Mouse (Mus musculus) midbrain, postnatal 0 days (tissue): ENCODE measurements around the gene Gm17655. TPM values are rescaled to one million over a fixed set of nuclear protein-coding genes. Genes with fewer than 3 reads are reported as not detected.
"Not testable (repeated sequence)": the region's sequence is repeated elsewhere in the genome, so short reads cannot be mapped to it uniquely, and the experiment has no call there.

Source experiments
- ATAC-seq: fragments of 200-750 bp; cut with Nextera tagmentation; 2 replicates; pipeline ENCODE4 v1.8.0; 2017; ENCODE audit warnings: moderate number of reproducible peaks, mild to moderate bottlenecking, moderate TSS enrichment, moderate library complexity; ENCODE audit not compliant: low FRiP score
- DNase-seq: peaks from one replicate; pipeline ENCODE4 v3.0.0-alpha.2; 2015; ENCODE audit warnings: low spot score
- H3K27ac ChIP-seq: fragments of 300-500 bp; sonication (generic); 2 replicates; pipeline ENCODE4 v1.5.1; 2014; ENCODE audit warnings: low read depth, mild to moderate bottlenecking, low read length, mixed read lengths
- H3K27me3 ChIP-seq: fragments of 300-500 bp; sonication (generic); 2 replicates; pipeline ENCODE4 v1.6.1; 2014; ENCODE audit warnings: low read length, control low read depth, mixed read lengths; ENCODE audit not compliant: insufficient read depth
- H3K36me3 ChIP-seq: fragments of 300-500 bp; sonication (generic); 2 replicates; pipeline ENCODE4 v1.6.1; 2014; ENCODE audit warnings: low read length, control low read depth, mixed read lengths; ENCODE audit not compliant: insufficient read depth
- H3K4me1 ChIP-seq: fragments of 300-500 bp; sonication (generic); 2 replicates; pipeline ENCODE4 v1.6.1; 2014; ENCODE audit warnings: mild to moderate bottlenecking, control low read depth, antibody characterized with exemption, low read length, mixed read lengths; ENCODE audit not compliant: insufficient read depth
- H3K4me2 ChIP-seq: fragments of 300-500 bp; sonication (generic); 2 replicates; pipeline ENCODE4 v1.6.1; 2014; ENCODE audit warnings: low read depth, mild to moderate bottlenecking, low read length, mixed read lengths; ENCODE audit not compliant: poor library complexity, severe bottlenecking
- H3K4me3 ChIP-seq: fragments of 300-500 bp; sonication (generic); 2 replicates; pipeline ENCODE4 v1.5.1; 2014; ENCODE audit warnings: low read depth, mild to moderate bottlenecking, low read length, moderate library complexity
- H3K9ac ChIP-seq: fragments of 300-500 bp; sonication (generic); replicated peaks from 2 replicates; pipeline ENCODE4 v1.6.1; 2014; ENCODE audit warnings: mild to moderate bottlenecking, low read length, moderate library complexity, mixed read lengths; ENCODE audit not compliant: poor library complexity, severe bottlenecking
- H3K9me3 ChIP-seq: fragments of 300-500 bp; sonication (generic); 2 replicates; pipeline ENCODE4 v1.6.1; 2016; ENCODE audit warnings: low read length, control low read depth
- CTCF ChIP-seq: IDR thresholded peaks from 2 replicates; pipeline ENCODE4 v1.5.1; 2016; ENCODE audit warnings: antibody characterized with exemption, mild to moderate bottlenecking
- WGBS: fragments of 180-500 bp; shearing (Covaris S2); extraction: QIAGEN DNeasy Blood & Tissue Kit; methylation state at CpG from one replicate; pipeline ENCODE4 v1.1.7; 2014; 5-methylcytosine and 5-hydroxymethylcytosine counted together
- polyA plus RNA-seq: library from polyadenylated mRNA; unstranded; fragments of >200 nt; fragmentation: Nextera tagmentation; extraction: Ambion mirVana; gene quantifications from 2 replicates; pipeline ENCODE4 v1.2.1, GENCODE M21; 2015
- total RNA-seq: library from RNA; depleted of rRNA; stranded (reverse); fragments of >200 nt; gene quantifications from 2 replicates; pipeline ENCODE4 v1.2.3, GENCODE M21; 2014; rRNA removed

The Gm17655 gene
- not detected in 2 replicates for total RNA-seq
- 2.7 and 2.8 TPM in 2 replicates for polyA plus RNA-seq

GRCm38 (mm10) chr5:110072413-110072812, at the start of gene Gm17655:
Gm17655 (minus strand) TSS chr5:110072513.
- H3K4me2 ChIP-seq, H3K4me3 ChIP-seq, H3K27ac ChIP-seq, H3K36me3 ChIP-seq, DNase-seq, H3K4me1 ChIP-seq, ATAC-seq, H3K9ac ChIP-seq, H3K27me3 ChIP-seq: not testable (repeated sequence)
- H3K9me3 ChIP-seq, result peaks cover 27% of the 10 kb centered on the region
- 94% methylated on average over 2 of the region's 2 CpGs for WGBS

GRCm38 (mm10) chr5:110109991-110110441, 37.7 kb upstream of the Gm17655 start, which contains the start of gene Zfp605:
Zfp605 (plus strand) TSS chr5:110110092.
- H3K27ac ChIP-seq, result peak within 1 kb of the TSS; percentile 77
- H3K9me3 ChIP-seq, result no peaks in the 10 kb centered on the region
- H3K4me1 ChIP-seq, result peaks cover 11% of the 10 kb centered on the region; the same call in 1 of the 2 replicates
- no peak for TF ChIP-seq CTCF
- H3K36me3 ChIP-seq, result peaks cover 22% of the 10 kb centered on the region
- ATAC-seq (peak; percentile 68), DNase-seq (peak; percentile 94)
- peak within 1 kb of the TSS; percentile 77 for H3K9ac ChIP-seq
- whole genome bisulfite sequencing, result under 1% methylated on average over 12 of the region's 12 CpGs
- H3K4me3 ChIP-seq, result peak within 1 kb of the TSS; percentile 60
- no peaks in the 10 kb centered on the region for H3K27me3 ChIP-seq
- H3K4me2 ChIP-seq, result peak within 1 kb of the TSS; percentile 62

DNA sequence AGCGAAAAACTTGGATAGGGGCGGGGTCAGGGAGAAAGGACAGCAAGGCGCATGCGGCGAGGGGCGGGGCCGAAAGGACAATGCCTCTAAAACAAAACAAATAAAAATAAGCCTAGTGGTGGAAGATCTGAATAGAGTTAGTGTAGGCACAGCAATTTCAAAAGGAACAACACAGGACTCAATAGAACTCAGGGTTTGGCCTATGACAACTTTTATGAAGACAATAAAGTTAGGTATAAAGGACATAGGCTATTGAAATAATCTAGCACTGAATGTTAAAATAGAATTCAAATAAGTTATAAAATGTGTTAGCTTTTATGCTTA, 36.0 kb upstream of the Gm17655 start:
- TF ChIP-seq CTCF, result peak; percentile 46
- H3K36me3 ChIP-seq, result peaks cover 36% of the 10 kb centered on the region

DNA sequence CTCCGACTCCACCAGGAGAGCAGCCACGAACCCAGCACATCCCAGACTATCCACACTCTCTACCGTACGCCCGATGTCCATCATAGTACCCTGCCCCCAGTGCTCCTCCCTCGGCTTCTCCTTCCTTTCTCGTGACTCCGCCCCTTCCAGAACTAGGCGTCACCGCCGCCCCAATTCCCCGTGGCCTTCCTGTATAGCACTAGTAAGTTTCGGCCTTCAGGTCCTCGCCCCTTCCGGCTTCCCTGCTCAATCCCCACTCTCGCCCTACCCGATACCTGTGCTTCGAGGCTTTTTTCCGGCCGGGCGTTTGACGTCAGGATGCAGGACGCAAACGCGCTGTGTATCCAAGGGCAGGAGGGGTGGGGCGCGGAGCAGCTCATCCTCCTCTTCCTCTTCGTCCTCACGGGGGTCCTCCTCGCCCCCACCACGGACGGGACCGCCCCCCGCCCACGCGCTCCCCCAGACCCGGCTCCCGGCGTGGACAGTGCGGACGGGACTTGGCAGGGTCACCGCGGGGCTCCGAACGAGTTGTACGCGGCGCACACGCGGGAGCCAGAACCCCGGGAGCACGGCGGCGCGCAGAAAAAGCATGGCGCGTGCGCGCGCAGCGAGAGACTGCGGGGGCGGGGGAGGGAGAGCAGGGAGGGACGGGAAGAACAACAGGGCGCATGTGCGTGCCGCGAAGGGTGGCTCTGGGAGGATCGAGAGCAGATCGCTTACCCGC, 35.4 kb upstream of the Gm17655 start, which contains the start of gene Gtpbp6:
Gene Gtpbp6 (minus strand): TSS at position 617 of the 724 bp plus-strand sequence.
- DNase-seq (peak; percentile 97), ATAC-seq (peak; percentile 84)
- Histone ChIP-seq H3K4me1 (peaks cover 11% of the 10 kb centered on the region; the same call in 1 of the 2 replicates), H3K4me3 (peak within 1 kb of the TSS; percentile 57), H3K27me3 (no peaks in the 10 kb centered on the region), H3K27ac (peak within 1 kb of the TSS; percentile 93), H3K9ac (peak within 1 kb of the TSS; percentile 77), H3K4me2 (peak within 1 kb of the TSS; percentile 87), H3K9me3 (no peaks in the 10 kb centered on the region), H3K36me3 (peaks cover 34% of the 10 kb centered on the region)
- WGBS, result under 1% methylated on average over 69 of the region's 71 CpGs
- TF ChIP-seq CTCF, result no peak

More for the DNA sequence above, 36.0 kb upstream of the Gm17655 start:
- Histone ChIP-seq H3K4me3 (peak overlapping the region; percentile 57), H3K9ac (no peak overlapping the region), H3K27ac (peak overlapping the region; percentile 93; the same call in 1 of the 2 replicates), H3K9me3 (no peaks in the 10 kb centered on the region), H3K4me1 (peaks cover 11% of the 10 kb centered on the region; the same call in 1 of the 2 replicates), H3K27me3 (no peaks in the 10 kb centered on the region), H3K4me2 (peak overlapping the region; percentile 87)
- ATAC-seq, result no peak
- under 1% methylated on average over 7 of the region's 7 CpGs for WGBS
- no peak for DNase-seq

- H3K36me3 ChIP-seq, result peaks cover 30% of the 10 kb centered on the region
- H3K4me3 ChIP-seq, result peak overlapping the region; percentile 57
- no peaks in the 10 kb centered on the region for H3K9me3 ChIP-seq
- H3K27ac ChIP-seq, result peak overlapping the region; percentile 93
- peak overlapping the region; percentile 77 for H3K9ac ChIP-seq
- no peaks in the 10 kb centered on the region for H3K27me3 ChIP-seq
- WGBS, result 17% methylated on average over 40 of the region's 41 CpGs
- H3K4me2 ChIP-seq, result peak overlapping the region; percentile 87
- no peak for DNase-seq
- peaks cover 11% of the 10 kb centered on the region; the same call in 1 of the 2 replicates for H3K4me1 ChIP-seq
- 0 out of 2 replicates have a peak, but pooled peaks have one; percentile 1 for TF ChIP-seq CTCF
- peak; percentile 9 for ATAC-seq
Observed at GRCm38 (mm10) chr5:110106901-110107564, 34.7 kb upstream of the Gm17655 start.
